Mouse (Mus musculus) CH12.LX (cell line): ENCODE measurements around the gene Tm9sf4. TPM values are rescaled to one million over a fixed set of nuclear protein-coding genes. Genes with fewer than 3 reads are reported as not detected.

Source experiments
- DNase-seq: peaks from one replicate; pipeline ENCODE4 v3.0.0-alpha.2; 2013; ENCODE audit errors: extremely low read depth
- H3K27ac ChIP-seq: 2 replicates; pipeline ENCODE4 v1.5.1; 2012; ENCODE audit warnings: low read depth, mild to moderate bottlenecking, control low read depth, moderate library complexity; ENCODE audit not compliant: insufficient read depth
- H3K27me3 ChIP-seq: replicated peaks from 2 replicates; pipeline ENCODE3; 2012; ENCODE audit warnings: inconsistent platforms
- H3K36me3 ChIP-seq, 2 experiments: replicated peaks in 1 of 2; 2 replicates each; pipeline versions ENCODE3 to v1.6.1; 2012; ENCODE audit warnings: inconsistent platforms in 1 of 2, low read length in 1 of 2, mild to moderate bottlenecking in 1 of 2, mixed read lengths in 1 of 2, moderate library complexity in 1 of 2; ENCODE audit not compliant: control insufficient read depth in 1 of 2, insufficient read depth in 1 of 2
- H3K4me1 ChIP-seq, 2 experiments: 2 replicates each; pipeline ENCODE4 v1.6.1; 2012; ENCODE audit warnings: inconsistent platforms in 1 of 2, moderate library complexity in 1 of 2; ENCODE audit not compliant: insufficient read depth in 2 of 2, control insufficient read depth in 1 of 2
- H3K4me2 ChIP-seq: 2 replicates; pipeline ENCODE4 v1.6.1; 2012; ENCODE audit warnings: low read depth, mild to moderate bottlenecking, control low read depth; ENCODE audit not compliant: poor library complexity, insufficient read depth, severe bottlenecking
- H3K4me3 ChIP-seq, 3 experiments: fragments of 150-350 bp in 1 of 3; sonication (generic) in 1 of 3; replicated peaks in 1 of 3; 2 replicates each; pipeline versions ENCODE3 to v1.5.1; 2011 to 2012; ENCODE audit warnings: low read depth in 2 of 3, low read length in 2 of 3, mild to moderate bottlenecking in 2 of 3, moderate library complexity in 2 of 3, control low read depth in 1 of 3, improper control_type of control experiment in 1 of 3, inconsistent platforms in 1 of 3, mixed read lengths in 1 of 3; ENCODE audit not compliant: poor library complexity in 1 of 3
- H3K79me2 ChIP-seq: replicated peaks from 2 replicates; pipeline ENCODE4 v1.6.1; 2012; ENCODE audit warnings: mild to moderate bottlenecking, moderate library complexity; ENCODE audit not compliant: control insufficient read depth, poor library complexity, insufficient read depth, severe bottlenecking; ENCODE audit errors: extremely low read depth
- H3K9ac ChIP-seq: 2 replicates; pipeline ENCODE4 v1.6.1; 2012; ENCODE audit warnings: low read depth, mild to moderate bottlenecking, control low read depth, moderate library complexity; ENCODE audit not compliant: insufficient read depth
- H3K9me3 ChIP-seq: replicated peaks from 2 replicates; pipeline ENCODE3; 2012; ENCODE audit warnings: low read length, inconsistent platforms, mixed read lengths
- BHLHE40 ChIP-seq: IDR thresholded peaks from 2 replicates; pipeline ENCODE4 v1.6.1; 2011; ENCODE audit warnings: mild to moderate bottlenecking, low read depth, low read length, improper control_type of control experiment
- CHD1 ChIP-seq: IDR thresholded peaks from 2 replicates; pipeline ENCODE4 v1.6.1; 2012; ENCODE audit warnings: low read depth, low read length, improper control_type of control experiment, inconsistent platforms
- EP300 ChIP-seq: IDR thresholded peaks from 2 replicates; pipeline ENCODE4 v1.6.1; 2011; ENCODE audit warnings: low read length, improper control_type of control experiment
- IRF4 ChIP-seq: IDR thresholded peaks from 2 replicates; pipeline ENCODE4 v1.6.1; 2014; ENCODE audit warnings: low read depth, mild to moderate bottlenecking, inconsistent platforms, low read length, improper control_type of control experiment
- JUN ChIP-seq: IDR thresholded peaks from 2 replicates; pipeline ENCODE4 v1.6.1; 2011; ENCODE audit warnings: low read depth, mild to moderate bottlenecking, low read length, improper control_type of control experiment, moderate library complexity; ENCODE audit not compliant: insufficient read depth
- JUND ChIP-seq: conservative IDR thresholded peaks from 2 replicates; pipeline ENCODE4 v1.6.1; 2011; ENCODE audit warnings: low read depth, low read length, improper control_type of control experiment
- MAX ChIP-seq: IDR thresholded peaks from 2 replicates; pipeline ENCODE4 v1.6.1; 2011; ENCODE audit warnings: low read length, improper control_type of control experiment
- MEF2A ChIP-seq: IDR thresholded peaks from 2 replicates; pipeline ENCODE4 v1.6.1; 2014; ENCODE audit warnings: low read depth, mild to moderate bottlenecking, inconsistent platforms, low read length, improper control_type of control experiment, borderline replicate concordance
- MYC ChIP-seq: IDR thresholded peaks from 2 replicates; pipeline ENCODE4 v1.6.1; 2011; ENCODE audit warnings: low read depth, mild to moderate bottlenecking, improper control_type of control experiment, low read length
- NELFE ChIP-seq: IDR thresholded peaks from 2 replicates; pipeline ENCODE4 v1.6.1; 2011; ENCODE audit warnings: low read depth, low read length, improper control_type of control experiment
- RAD21 ChIP-seq: IDR thresholded peaks from 2 replicates; pipeline ENCODE4 v1.6.1; 2011; ENCODE audit warnings: low read depth, mild to moderate bottlenecking, low read length, improper control_type of control experiment, moderate library complexity
- RCOR1 ChIP-seq: conservative IDR thresholded peaks from 2 replicates; pipeline ENCODE4 v1.6.1; 2012; ENCODE audit warnings: low read depth, mild to moderate bottlenecking, inconsistent platforms, low read length, improper control_type of control experiment
- SMC3 ChIP-seq: IDR thresholded peaks from 2 replicates; pipeline ENCODE4 v1.6.1; 2011; ENCODE audit warnings: low read depth, low read length, improper control_type of control experiment
- TBP ChIP-seq: conservative IDR thresholded peaks from 2 replicates; pipeline ENCODE4 v1.6.1; 2011; ENCODE audit warnings: low read depth, low read length, improper control_type of control experiment
- UBTF ChIP-seq: IDR thresholded peaks from 2 replicates; pipeline ENCODE4 v1.6.1; 2012; ENCODE audit warnings: low read depth, mild to moderate bottlenecking, inconsistent platforms, low read length, improper control_type of control experiment, moderate library complexity
- USF1 ChIP-seq: IDR thresholded peaks from 2 replicates; pipeline ENCODE4 v1.6.1; 2014; ENCODE audit warnings: low read depth, mild to moderate bottlenecking, inconsistent platforms, low read length, improper control_type of control experiment
- USF2 ChIP-seq: conservative IDR thresholded peaks from 2 replicates; pipeline ENCODE4 v1.6.1; 2011; ENCODE audit warnings: low read depth, low read length, improper control_type of control experiment
- ZC3H11A ChIP-seq: IDR thresholded peaks from 2 replicates; pipeline ENCODE4 v1.6.1; 2012; ENCODE audit warnings: low read depth, mild to moderate bottlenecking, inconsistent platforms, low read length, improper control_type of control experiment
- ZMIZ1 ChIP-seq: IDR thresholded peaks from 2 replicates; pipeline ENCODE4 v1.6.1; 2012; ENCODE audit warnings: low read depth, mild to moderate bottlenecking, inconsistent platforms, low read length, improper control_type of control experiment
- ZNF384 ChIP-seq: IDR thresholded peaks from 2 replicates; pipeline ENCODE4 v1.6.1; 2012; ENCODE audit warnings: low read depth, low read length, improper control_type of control experiment, inconsistent platforms
- dilution Hi-C: fragments of 300-500 bp; cut with MboI; formaldehyde crosslinking; loops from 2 replicates; pipeline ENCODE4 v1.14.3; 2020; ENCODE audit warnings: low sequenced_read_pairs; ENCODE audit not compliant: extremely low pct_unique_long_range_greater_than_20kb, extremely low pct_ligation_motif_present
- in situ Hi-C: fragments of 300-500 bp; cut with MboI; formaldehyde crosslinking; loops from 3 replicates; pipeline ENCODE4 v1.14.3; 2019; ENCODE audit warnings: low sequenced_read_pairs, low pct_ligation_motif_present, low pct_unique_long_range_greater_than_20kb, mixed read lengths
- polyA plus RNA-seq: library from polyadenylated mRNA; unstranded; fragments of >175 nt; gene quantifications from 2 replicates; pipeline ENCODE4 v1.2.1, GENCODE M21; 2012; ENCODE audit warnings: low read depth; ENCODE audit not compliant: insufficient read length
- total RNA-seq, 2 experiments: library from RNA; depleted of rRNA; stranded (reverse); fragments of 300-350 nt in 1 of 2; fragments of >200 nt in 1 of 2; gene quantifications; 2 replicates each; pipeline ENCODE4 v1.2.3; 2012 to 2014

The Tm9sf4 gene
- total and polyA plus RNA-seq, 3 experiments: 13.3 to 51.1 (median 30.4) TPM

DNA sequence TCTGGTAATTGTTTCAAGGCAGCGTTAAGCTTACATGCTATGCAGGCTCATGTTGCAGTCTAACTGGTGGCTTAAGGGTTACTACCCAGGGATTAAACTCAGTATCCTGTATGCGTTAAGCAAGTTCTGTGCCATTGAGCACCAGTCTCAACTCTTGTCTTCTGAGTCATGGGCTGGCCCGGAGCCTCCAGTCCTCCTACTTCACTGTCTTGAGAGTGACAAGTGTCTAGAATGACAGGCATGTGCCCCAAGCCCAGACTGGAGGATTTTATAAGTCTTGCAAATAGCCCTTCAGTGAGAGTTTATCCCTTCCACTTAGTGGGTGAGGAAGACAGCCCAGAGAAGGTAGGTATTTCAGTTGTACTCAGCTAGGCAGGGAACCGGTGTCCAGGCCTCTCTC lies 24.9 kb upstream of the Tm9sf4 start:
- DNase-seq: no peak
- peaks cover 3 to 27% of the 10 kb centered on the region in 2 experiments for H3K4me1 ChIP-seq
- H3K27me3 ChIP-seq: peaks cover 61% of the 10 kb centered on the region
- no peaks in the 10 kb centered on the region for H3K79me2 ChIP-seq
- in situ Hi-C loops (loop anchor here (25.0 kb wide), 1 partner anchor 451 kb away; no protein-coding TSS in a partner anchor), dilution Hi-C loops (no loop called here)
- H3K36me3 ChIP-seq: no peaks in the 10 kb centered on the region
- no peak for TF ChIP-seq MEF2A
- no peak for TF ChIP-seq CHD1
- no peak for TF ChIP-seq JUND
- TF ChIP-seq ZMIZ1: no peak
- no peak for TF ChIP-seq TBP
- TF ChIP-seq SMC3: no peak
- TF ChIP-seq UBTF: no peak
- no peak for TF ChIP-seq JUN
- no peak for TF ChIP-seq USF1
- TF ChIP-seq NELFE: no peak
- TF ChIP-seq RCOR1: no peak
- no peak for TF ChIP-seq ZNF384
- no peak for TF ChIP-seq RAD21
- TF ChIP-seq IRF4: no peak
- no peak for TF ChIP-seq BHLHE40
- no peak overlapping the region for H3K4me3 ChIP-seq
- H3K4me2 ChIP-seq: no peak overlapping the region
- H3K27ac ChIP-seq: no peak overlapping the region
- no peaks in the 10 kb centered on the region for H3K9me3 ChIP-seq
- no peak overlapping the region for H3K9ac ChIP-seq

DNA sequence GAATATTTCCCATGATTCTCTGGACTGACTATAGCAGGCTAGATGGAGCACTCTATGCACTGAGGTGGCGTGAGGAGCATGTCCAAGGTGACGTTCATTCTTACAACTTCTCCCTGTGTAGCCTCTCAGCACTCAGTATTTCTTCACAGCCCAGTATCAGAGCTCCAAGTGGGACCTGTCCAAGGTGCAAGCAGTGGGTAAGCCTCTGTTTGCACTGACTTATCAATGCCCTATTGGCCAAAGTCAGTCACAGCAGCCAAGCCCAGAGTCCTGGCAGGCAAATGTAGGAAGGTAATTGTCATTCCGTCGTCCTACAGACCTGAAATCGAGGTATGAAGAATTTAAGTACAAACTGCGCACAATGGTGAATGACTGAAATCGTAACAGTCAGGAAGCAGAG lies 21.9 kb upstream of the Tm9sf4 start:
- TF ChIP-seq USF2: no peak
- no peak for TF ChIP-seq JUND
- no peak for TF ChIP-seq ZNF384
- TF ChIP-seq USF1: no peak
- TF ChIP-seq ZC3H11A: no peak
- TF ChIP-seq MYC: no peak
- no peak for TF ChIP-seq RCOR1
- no peak for TF ChIP-seq MAX
- TF ChIP-seq NELFE: no peak
- TF ChIP-seq MEF2A: no peak
- TF ChIP-seq ZMIZ1: no peak
- TF ChIP-seq EP300: no peak
- Histone ChIP-seq H3K4me3 (no peak overlapping the region), H3K4me2 (no peak overlapping the region), H3K4me1 (peaks cover 3 to 26% of the 10 kb centered on the region in 2 experiments), H3K36me3 (no peaks in the 10 kb centered on the region), H3K27me3 (peaks cover 48% of the 10 kb centered on the region), H3K9ac (no peak overlapping the region), H3K27ac (no peak overlapping the region), H3K9me3 (peaks cover 3% of the 10 kb centered on the region), H3K79me2 (no peaks in the 10 kb centered on the region)
- dilution Hi-C loops: no loop called here
- in situ Hi-C loops: loop anchor here (25.0 kb wide), 1 partner anchor 448 kb away; no protein-coding TSS in a partner anchor
- no peak for DNase-seq
